Mouse (Mus musculus) CH12.LX (cell line): ENCODE results near the gene Crat. TPM values are rescaled to one million over a fixed set of nuclear protein-coding genes. Genes with fewer than 3 reads are reported as not detected.

Experiments
- DNase-seq: peaks from one replicate; pipeline ENCODE4 v3.0.0-alpha.2; 2013; ENCODE audit errors: extremely low read depth
- H3K27ac ChIP-seq: 2 replicates; pipeline ENCODE4 v1.5.1; 2012; ENCODE audit warnings: low read depth, mild to moderate bottlenecking, control low read depth, moderate library complexity; ENCODE audit not compliant: insufficient read depth
- H3K27me3 ChIP-seq: replicated peaks from 2 replicates; pipeline ENCODE3; 2012; ENCODE audit warnings: inconsistent platforms
- H3K36me3 ChIP-seq, 2 experiments: replicated peaks in 1 of 2; 2 replicates each; pipeline versions ENCODE3 to v1.6.1; 2012; ENCODE audit warnings: inconsistent platforms in 1 of 2, low read length in 1 of 2, mild to moderate bottlenecking in 1 of 2, mixed read lengths in 1 of 2, moderate library complexity in 1 of 2; ENCODE audit not compliant: control insufficient read depth in 1 of 2, insufficient read depth in 1 of 2
- H3K4me1 ChIP-seq, 2 experiments: 2 replicates each; pipeline ENCODE4 v1.6.1; 2012; ENCODE audit warnings: inconsistent platforms in 1 of 2, moderate library complexity in 1 of 2; ENCODE audit not compliant: insufficient read depth in 2 of 2, control insufficient read depth in 1 of 2
- H3K4me2 ChIP-seq: 2 replicates; pipeline ENCODE4 v1.6.1; 2012; ENCODE audit warnings: low read depth, mild to moderate bottlenecking, control low read depth; ENCODE audit not compliant: poor library complexity, insufficient read depth, severe bottlenecking
- H3K4me3 ChIP-seq, 3 experiments: fragments of 150-350 bp in 1 of 3; sonication (generic) in 1 of 3; replicated peaks in 1 of 3; 2 replicates each; pipeline versions ENCODE3 to v1.5.1; 2011 to 2012; ENCODE audit warnings: low read depth in 2 of 3, low read length in 2 of 3, mild to moderate bottlenecking in 2 of 3, moderate library complexity in 2 of 3, control low read depth in 1 of 3, improper control_type of control experiment in 1 of 3, inconsistent platforms in 1 of 3, mixed read lengths in 1 of 3; ENCODE audit not compliant: poor library complexity in 1 of 3
- H3K79me2 ChIP-seq: replicated peaks from 2 replicates; pipeline ENCODE4 v1.6.1; 2012; ENCODE audit warnings: mild to moderate bottlenecking, moderate library complexity; ENCODE audit not compliant: control insufficient read depth, poor library complexity, insufficient read depth, severe bottlenecking; ENCODE audit errors: extremely low read depth
- H3K9ac ChIP-seq: 2 replicates; pipeline ENCODE4 v1.6.1; 2012; ENCODE audit warnings: low read depth, mild to moderate bottlenecking, control low read depth, moderate library complexity; ENCODE audit not compliant: insufficient read depth
- H3K9me3 ChIP-seq: replicated peaks from 2 replicates; pipeline ENCODE3; 2012; ENCODE audit warnings: low read length, inconsistent platforms, mixed read lengths
- E2F4 ChIP-seq: IDR thresholded peaks from 2 replicates; pipeline ENCODE4 v1.6.1; 2011; ENCODE audit warnings: low read depth, low read length, improper control_type of control experiment; ENCODE audit not compliant: insufficient replicate concordance
- ELF1 ChIP-seq: IDR thresholded peaks from 2 replicates; pipeline ENCODE4 v1.6.1; 2014; ENCODE audit warnings: low read depth, mild to moderate bottlenecking, inconsistent platforms, low read length, improper control_type of control experiment
- EP300 ChIP-seq: IDR thresholded peaks from 2 replicates; pipeline ENCODE4 v1.6.1; 2011; ENCODE audit warnings: low read length, improper control_type of control experiment
- ETS1 ChIP-seq: conservative IDR thresholded peaks from 2 replicates; pipeline ENCODE4 v1.6.1; 2012; ENCODE audit warnings: low read depth, mild to moderate bottlenecking, inconsistent platforms, low read length, improper control_type of control experiment, moderate library complexity
- GABPA ChIP-seq: IDR thresholded peaks from 2 replicates; pipeline ENCODE4 v1.6.1; 2012; ENCODE audit warnings: low read depth, low read length, improper control_type of control experiment, inconsistent platforms; ENCODE audit not compliant: insufficient replicate concordance
- HCFC1 ChIP-seq: IDR thresholded peaks from 2 replicates; pipeline ENCODE4 v1.6.1; 2012; ENCODE audit warnings: low read depth, mild to moderate bottlenecking, inconsistent platforms, low read length, improper control_type of control experiment
- JUN ChIP-seq: IDR thresholded peaks from 2 replicates; pipeline ENCODE4 v1.6.1; 2011; ENCODE audit warnings: low read depth, mild to moderate bottlenecking, low read length, improper control_type of control experiment, moderate library complexity; ENCODE audit not compliant: insufficient read depth
- JUND ChIP-seq: conservative IDR thresholded peaks from 2 replicates; pipeline ENCODE4 v1.6.1; 2011; ENCODE audit warnings: low read depth, low read length, improper control_type of control experiment
- KAT2A ChIP-seq: IDR thresholded peaks from 2 replicates; pipeline ENCODE4 v1.6.1; 2012; ENCODE audit warnings: low read length, improper control_type of control experiment, inconsistent platforms; ENCODE audit not compliant: insufficient replicate concordance
- MAFK ChIP-seq: IDR thresholded peaks from 2 replicates; pipeline ENCODE4 v1.6.1; 2011; ENCODE audit warnings: low read length, improper control_type of control experiment; ENCODE audit not compliant: insufficient replicate concordance
- MEF2A ChIP-seq: IDR thresholded peaks from 2 replicates; pipeline ENCODE4 v1.6.1; 2014; ENCODE audit warnings: low read depth, mild to moderate bottlenecking, inconsistent platforms, low read length, improper control_type of control experiment, borderline replicate concordance
- MYC ChIP-seq: IDR thresholded peaks from 2 replicates; pipeline ENCODE4 v1.6.1; 2011; ENCODE audit warnings: low read depth, mild to moderate bottlenecking, improper control_type of control experiment, low read length
- PAX5 ChIP-seq: IDR thresholded peaks from 2 replicates; pipeline ENCODE4 v1.6.1; 2012; ENCODE audit warnings: low read length, inconsistent platforms, mixed read lengths
- POLR2AphosphoS2 ChIP-seq: IDR thresholded peaks from 2 replicates; pipeline ENCODE4 v1.6.1; 2011; ENCODE audit warnings: low read depth, low read length, improper control_type of control experiment
- SIN3A ChIP-seq: IDR thresholded peaks from 2 replicates; pipeline ENCODE4 v1.6.1; 2012; ENCODE audit warnings: low read length, improper control_type of control experiment, inconsistent platforms
- SMC3 ChIP-seq: IDR thresholded peaks from 2 replicates; pipeline ENCODE4 v1.6.1; 2011; ENCODE audit warnings: low read depth, low read length, improper control_type of control experiment
- TCF12 ChIP-seq: IDR thresholded peaks from 2 replicates; pipeline ENCODE4 v1.6.1; 2014; ENCODE audit warnings: low read depth, mild to moderate bottlenecking, inconsistent platforms, low read length, improper control_type of control experiment
- UBTF ChIP-seq: IDR thresholded peaks from 2 replicates; pipeline ENCODE4 v1.6.1; 2012; ENCODE audit warnings: low read depth, mild to moderate bottlenecking, inconsistent platforms, low read length, improper control_type of control experiment, moderate library complexity
- USF1 ChIP-seq: IDR thresholded peaks from 2 replicates; pipeline ENCODE4 v1.6.1; 2014; ENCODE audit warnings: low read depth, mild to moderate bottlenecking, inconsistent platforms, low read length, improper control_type of control experiment
- ZKSCAN1 ChIP-seq: IDR thresholded peaks from 2 replicates; pipeline ENCODE4 v1.6.1; 2012; ENCODE audit warnings: low read depth, inconsistent platforms, low read length, improper control_type of control experiment, borderline replicate concordance
- ZMIZ1 ChIP-seq: IDR thresholded peaks from 2 replicates; pipeline ENCODE4 v1.6.1; 2012; ENCODE audit warnings: low read depth, mild to moderate bottlenecking, inconsistent platforms, low read length, improper control_type of control experiment
- ZNF384 ChIP-seq: IDR thresholded peaks from 2 replicates; pipeline ENCODE4 v1.6.1; 2012; ENCODE audit warnings: low read depth, low read length, improper control_type of control experiment, inconsistent platforms
- dilution Hi-C: fragments of 300-500 bp; cut with MboI; formaldehyde crosslinking; loops from 2 replicates; pipeline ENCODE4 v1.14.3; 2020; ENCODE audit warnings: low sequenced_read_pairs; ENCODE audit not compliant: extremely low pct_unique_long_range_greater_than_20kb, extremely low pct_ligation_motif_present
- in situ Hi-C: fragments of 300-500 bp; cut with MboI; formaldehyde crosslinking; loops from 3 replicates; pipeline ENCODE4 v1.14.3; 2019; ENCODE audit warnings: low sequenced_read_pairs, low pct_ligation_motif_present, low pct_unique_long_range_greater_than_20kb, mixed read lengths
- polyA plus RNA-seq: library from polyadenylated mRNA; unstranded; fragments of >175 nt; gene quantifications from 2 replicates; pipeline ENCODE4 v1.2.1, GENCODE M21; 2012; ENCODE audit warnings: low read depth; ENCODE audit not compliant: insufficient read length
- total RNA-seq, 2 experiments: library from RNA; depleted of rRNA; stranded (reverse); fragments of 300-350 nt in 1 of 2; fragments of >200 nt in 1 of 2; gene quantifications; 2 replicates each; pipeline ENCODE4 v1.2.3; 2012 to 2014

Crat gene
- total and polyA plus RNA-seq, 3 experiments, result 1.7 to 4.5 (median 4.2) TPM

DNA sequence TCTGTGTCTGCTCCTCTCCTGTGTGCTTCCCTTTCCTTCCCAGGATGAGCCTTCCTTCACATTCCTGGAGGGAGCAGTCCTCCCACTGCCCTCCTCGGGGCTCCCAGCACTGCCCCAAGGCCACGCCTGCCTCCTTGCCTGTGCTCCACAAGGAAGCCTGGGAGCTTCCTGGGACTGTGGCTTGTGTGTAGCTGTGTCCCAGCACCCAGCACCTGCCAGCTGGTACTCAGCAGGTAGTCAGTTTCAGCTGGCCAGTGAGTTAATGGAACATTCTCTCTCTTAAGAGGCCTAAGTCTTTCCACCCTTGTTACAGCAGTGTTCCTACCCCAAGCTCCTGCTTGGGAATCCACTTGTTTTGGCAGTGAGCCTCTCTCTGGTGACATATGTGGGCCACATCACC is 12.8 kb downstream of the Crat start:
- dilution Hi-C loops, result no loop called here
- peaks cover 12 to 21% of the 10 kb centered on the region in 2 experiments for H3K4me1 ChIP-seq

DNA sequence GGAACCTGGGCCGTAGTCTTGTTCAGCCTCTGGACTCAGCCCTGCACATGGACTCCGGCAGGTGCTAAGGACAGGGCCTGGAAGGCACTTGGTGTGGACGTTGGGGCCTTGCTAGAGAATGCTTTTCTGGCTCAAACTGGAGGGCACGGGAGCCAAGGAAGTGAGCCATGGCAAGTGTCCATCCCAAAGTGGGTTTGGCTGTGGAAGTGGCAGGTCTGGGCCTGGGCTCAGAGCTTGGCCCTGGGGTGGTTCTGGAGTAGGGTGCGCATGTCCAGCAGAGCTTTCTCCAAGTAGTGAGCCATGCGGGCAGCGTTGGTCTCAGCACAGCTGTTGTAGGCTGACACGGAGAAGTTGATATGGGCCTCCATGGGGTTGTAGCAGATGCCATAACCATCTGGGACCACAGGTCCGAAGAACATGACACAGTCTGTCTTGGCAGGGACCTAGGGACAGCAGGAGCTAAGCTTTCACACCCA is 13.2 kb downstream of the Crat start:
- no peak for DNase-seq
- in situ Hi-C loops (no loop called here), dilution Hi-C loops (no loop called here)
- no peaks in the 10 kb centered on the region for H3K27me3 ChIP-seq
- TF ChIP-seq MAFK (no peak), UBTF (no peak), GABPA (no peak), TCF12 (no peak), MEF2A (no peak), SIN3A (no peak), ETS1 (no peak), HCFC1 (no peak), PAX5 (no peak), EP300 (no peak), MYC (no peak), ELF1 (no peak), SMC3 (no peak)
- no peak overlapping the region for H3K27ac ChIP-seq
- H3K4me1 ChIP-seq, result peaks cover 8 to 17% of the 10 kb centered on the region in 2 experiments
- H3K9ac ChIP-seq, result no peak overlapping the region
- H3K79me2 ChIP-seq, result no peaks in the 10 kb centered on the region
- H3K36me3 ChIP-seq, result peaks cover 34 to 72% of the 10 kb centered on the region in 2 experiments
- no peak overlapping the region for H3K4me3 ChIP-seq
- H3K4me2 ChIP-seq, result no peak overlapping the region
- H3K9me3 ChIP-seq, result no peaks in the 10 kb centered on the region

More for the DNA sequence above, 12.8 kb downstream of the Crat start:
- no peak overlapping the region for H3K4me2 ChIP-seq
- H3K36me3 ChIP-seq, result peaks cover 29 to 67% of the 10 kb centered on the region in 2 experiments
- no peaks in the 10 kb centered on the region for H3K79me2 ChIP-seq
- no peak for DNase-seq
- no peak overlapping the region for H3K9ac ChIP-seq
- no peak overlapping the region for H3K27ac ChIP-seq
- no peaks in the 10 kb centered on the region for H3K27me3 ChIP-seq
- H3K9me3 ChIP-seq, result no peaks in the 10 kb centered on the region
- no peak overlapping the region for H3K4me3 ChIP-seq
- no peak for TF ChIP-seq POLR2AphosphoS2
- no peak for TF ChIP-seq HCFC1
- TF ChIP-seq, all 38 proteins: peak for 0
- in situ Hi-C loops, result no loop called here

DNA sequence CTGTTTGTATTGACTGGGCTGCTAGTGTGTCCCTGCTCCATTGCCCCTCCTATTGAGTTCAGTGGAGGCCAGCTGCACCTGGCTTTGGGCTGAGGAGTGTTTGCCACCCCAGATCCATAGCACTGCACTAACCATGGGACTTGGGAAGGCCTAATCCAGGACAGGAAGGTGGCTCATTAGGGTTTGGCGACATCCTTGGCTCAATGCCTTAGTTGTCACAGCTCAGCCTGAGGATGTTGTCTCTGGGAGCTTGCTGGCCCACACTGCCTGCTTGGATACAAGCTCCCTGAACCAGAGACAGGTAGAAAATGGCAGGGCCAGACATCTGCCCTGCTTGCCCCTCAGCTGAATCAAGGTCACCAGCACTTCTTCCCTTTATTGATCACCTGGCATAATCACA is 14.0 kb downstream of the Crat start:
- dilution Hi-C loops, result no loop called here
- in situ Hi-C loops, result no loop called here
- no peak for DNase-seq
- no peaks in the 10 kb centered on the region for H3K79me2 ChIP-seq
- TF ChIP-seq TCF12 (no peak), MAFK (no peak), JUND (no peak), ZKSCAN1 (no peak), E2F4 (no peak), GABPA (no peak), ZNF384 (no peak), JUN (no peak), SMC3 (no peak), ZMIZ1 (no peak), KAT2A (no peak), USF1 (no peak)
- TF ChIP-seq, all 38 proteins: peak for 0
- Histone ChIP-seq H3K27me3 (no peaks in the 10 kb centered on the region), H3K4me2 (no peak overlapping the region), H3K36me3 (peaks cover 41 to 80% of the 10 kb centered on the region in 2 experiments), H3K27ac (no peak overlapping the region), H3K9ac (no peak overlapping the region), H3K4me3 (no peak overlapping the region), H3K4me1 (peaks cover 0 to 9% of the 10 kb centered on the region in 2 experiments; a peak in 2 of 4 replicates), H3K9me3 (no peaks in the 10 kb centered on the region)
